Comparison of ENCODE assay signal across 8 mouse cellular contexts in genomic region chr9:110742295-110742950, GRCm38 (mm10). TPM values are rescaled to one million over a fixed set of nuclear protein-coding genes. Genes with fewer than 3 reads are reported as not detected.
DNase-seq lines count a peak whose midpoint lies in the region; ATAC-seq lines count a peak whose summit lies in the region.

No protein-coding gene starts in this region.

- intact Hi-C loops in left cerebral cortex, postnatal 4 days (cut with DNase I): no loop called here

- peak overlapping the region; percentile 45 for H3K4me3 ChIP-seq in hindbrain, embryonic 11.5 days (ENCODE audit: low read depth, low read length)
- H3K4me3 ChIP-seq in liver, embryonic 12.5 days: peak overlapping the region; percentile 58

- DNase-seq in left cerebral cortex, postnatal 4 days: peak; percentile 55
- DNase-seq in left cerebral cortex, adult 18-20 months (ENCODE audit: low spot score in 2 of 2): no peak
- DNase-seq in embryo, embryonic 9.5 days (ENCODE audit: extremely low spot score): peak; percentile 46
- peak; percentile 68 for DNase-seq in hindbrain, embryonic 11.5 days (ENCODE audit: low spot score)
- peak; percentile 52 for DNase-seq in retina, embryonic 14.5 days (ENCODE audit: low spot score)
- DNase-seq in thymus, postnatal 36 days: no peak
- no peak for DNase-seq in layer of hippocampus, adult 9-10 months (ENCODE audit: low spot score)

- ATAC-seq in hindbrain, embryonic 11.5 days (ENCODE audit: low FRiP score): peak; percentile 77
- 0 out of 2 replicates have a peak, but pooled peaks have one; percentile 34 for ATAC-seq in liver, embryonic 12.5 days

- H3K4me1 ChIP-seq in hindbrain, embryonic 11.5 days (replicated peaks; ENCODE audit: control insufficient read depth, insufficient read depth, low read length): no peaks in the 10 kb centered on the region; the same call in 1 of the 2 replicates
- H3K4me1 ChIP-seq in liver, embryonic 12.5 days: peaks cover 32% of the 10 kb centered on the region

- 1% methylated on average over 35 of the region's 71 CpGs for WGBS in hindbrain, embryonic 11.5 days
- under 1% methylated on average over 49 of the region's 71 CpGs for WGBS in liver, embryonic 12.5 days (ENCODE audit: insufficient replicate concordance)

- H3K9me3 ChIP-seq in hindbrain, embryonic 11.5 days (ENCODE audit: control insufficient read depth, low read length): no peaks in the 10 kb centered on the region
- no peaks in the 10 kb centered on the region for H3K9me3 ChIP-seq in liver, embryonic 12.5 days (replicated peaks)

- peak overlapping the region; percentile 66 for H3K9ac ChIP-seq in hindbrain, embryonic 11.5 days (ENCODE audit: low read depth, low read length)
- peak overlapping the region; percentile 63 for H3K9ac ChIP-seq in liver, embryonic 12.5 days

- no peaks in the 10 kb centered on the region for H3K36me3 ChIP-seq in hindbrain, embryonic 11.5 days (ENCODE audit: control insufficient read depth, insufficient read depth, low read length)
- no peaks in the 10 kb centered on the region for H3K36me3 ChIP-seq in liver, embryonic 12.5 days

- 0 out of 2 replicates have a peak, but pooled peaks cover 7% of the 10 kb centered on the region for H3K27me3 ChIP-seq in hindbrain, embryonic 11.5 days (ENCODE audit: control insufficient read depth, insufficient read depth, low read length)
- peaks cover 94% of the 10 kb centered on the region for H3K27me3 ChIP-seq in liver, embryonic 12.5 days (replicated peaks)

- peak overlapping the region; percentile 75 for H3K4me2 ChIP-seq in hindbrain, embryonic 11.5 days (replicated peaks; ENCODE audit: low read depth, low read length)
- peak overlapping the region; percentile 72 for H3K4me2 ChIP-seq in liver, embryonic 12.5 days

- H3K27ac ChIP-seq in hindbrain, embryonic 11.5 days (ENCODE audit: low read depth, low read length): peak overlapping the region; percentile 67
- H3K27ac ChIP-seq in liver, embryonic 12.5 days: peak overlapping the region; percentile 54; the same call in 1 of the 2 replicates

RNA-seq across cellular contexts. Expression of gene Myl3, which starts 0.8 kb away (rescaled TPM):
- 1 to 10 TPM in 1 of 2 experiments, under 1 TPM in 1; 0.87 to 1.1 TPM for total RNA-seq in left cerebral cortex, postnatal 4 days (2021)
- total RNA-seq in left cerebral cortex, adult 18-20 months (2021): not detected
- 0.42 and 0.73 TPM in 2 replicates for polyA plus RNA-seq in hindbrain, embryonic 11.5 days (2014; fragmentation: Nextera tagmentation; extraction: Ambion mirVana)
- 0.48 and 1.6 TPM in 2 replicates for polyA plus RNA-seq in liver, embryonic 12.5 days (2016; fragmentation: Nextera tagmentation; extraction: Ambion mirVana)

RNA-seq across cellular contexts. Expression of gene Pth1r, which starts 4.5 kb away (rescaled TPM):
- 10 to 100 TPM; 11.2 to 11.6 TPM for total RNA-seq in left cerebral cortex, postnatal 4 days (2021)
- total RNA-seq in left cerebral cortex, adult 18-20 months (2021): 1 to 10 TPM; 5.3 to 6.9 TPM
- polyA plus RNA-seq in hindbrain, embryonic 11.5 days (2014; fragmentation: Nextera tagmentation; extraction: Ambion mirVana): 21.9 and 23.9 TPM in 2 replicates
- polyA plus RNA-seq in liver, embryonic 12.5 days (2016; fragmentation: Nextera tagmentation; extraction: Ambion mirVana): 7.8 and 9.1 TPM in 2 replicates

RNA-seq across cellular contexts. Expression of gene Prss42, which starts 55.5 kb away (rescaled TPM):
- not detected for total RNA-seq in left cerebral cortex, postnatal 4 days (2021)
- total RNA-seq in left cerebral cortex, adult 18-20 months (2021): not detected
- not detected in 2 replicates for polyA plus RNA-seq in hindbrain, embryonic 11.5 days (2014; fragmentation: Nextera tagmentation; extraction: Ambion mirVana)
- not detected in 2 replicates for polyA plus RNA-seq in liver, embryonic 12.5 days (2016; fragmentation: Nextera tagmentation; extraction: Ambion mirVana)

Comparison
In these comparisons a context has a peak if more than half of its experiments do, and no peak if none do; other contexts are left out.
1. DNase-seq: peak in left cerebral cortex, postnatal 4 days (single experiment), embryo, embryonic 9.5 days (single experiment), hindbrain, embryonic 11.5 days (single experiment) and retina, embryonic 14.5 days (single experiment); none in left cerebral cortex, adult 18-20 months (0 of 2), thymus, postnatal 36 days (0 of 2) and layer of hippocampus, adult 9-10 months (single experiment).